Mouse (Mus musculus): ENCODE data around the gene Gm28035. TPM values are rescaled to one million over a fixed set of nuclear protein-coding genes. Genes with fewer than 3 reads are reported as not detected.

Gene Gm28035
- total and polyA plus RNA-seq, 3 experiments: 0.27 to 0.64 (median 0.36) TPM

DNA sequence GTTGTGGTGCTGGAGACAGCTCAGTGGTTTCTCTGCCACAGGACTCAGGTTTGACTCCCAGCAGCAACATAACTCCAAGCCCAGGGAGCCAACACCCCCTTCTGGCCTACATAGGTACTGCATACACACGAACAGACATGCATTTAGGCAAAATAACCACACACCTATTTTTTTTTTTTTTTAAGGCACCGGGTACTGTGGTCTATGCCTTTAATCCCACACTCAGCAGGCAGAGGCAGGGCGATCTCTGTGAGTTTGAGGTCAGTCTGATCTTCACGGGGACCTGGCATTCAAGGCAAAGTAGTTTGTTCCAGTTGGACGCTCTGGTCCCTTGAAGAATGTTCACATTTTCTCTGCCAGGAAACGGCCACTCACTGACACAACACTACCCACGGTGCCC lies 36.9 kb upstream of the Gm28035 start:
- H3K79me2 ChIP-seq (replicated peaks; ENCODE audit: control insufficient read depth, extremely low read depth, insufficient read depth, poor library complexity, severe bottlenecking): no peaks in the 10 kb centered on the region
- no peak overlapping the region for H3K27ac ChIP-seq (ENCODE audit: insufficient read depth, low read depth)
- H3K4me3 ChIP-seq (replicated peaks in 1 of 3; ENCODE audit: low read depth in 2 of 3, low read length in 2 of 3, poor library complexity in 1 of 3): no peak overlapping the region
- TF ChIP-seq TBP (conservative IDR thresholded peaks at IDR 0.05; ENCODE audit: low read depth, low read length) (no peak), SMC3 (IDR thresholded peaks at IDR 0.05; ENCODE audit: low read depth, low read length) (peak; percentile 49), ZNF384 (IDR thresholded peaks at IDR 0.05; ENCODE audit: low read depth, low read length) (peak; percentile 80), MEF2A (IDR thresholded peaks at IDR 0.05; ENCODE audit: borderline replicate concordance, low read depth, low read length) (no peak), JUN (IDR thresholded peaks at IDR 0.05; ENCODE audit: insufficient read depth, low read depth, low read length) (no peak), CHD2 (IDR thresholded peaks at IDR 0.05; ENCODE audit: low read length) (no peak), RAD21 (IDR thresholded peaks at IDR 0.05; ENCODE audit: low read depth, low read length) (peak; percentile 61), SIN3A (IDR thresholded peaks at IDR 0.05; ENCODE audit: low read length) (no peak), CTCF (conservative IDR thresholded peaks at IDR 0.05 in 1 of 2, IDR thresholded peaks at IDR 0.05 in 1 of 2; ENCODE audit: low read depth in 2 of 2, low read length in 2 of 2) (peak; percentile 64 to 68), MAFK (IDR thresholded peaks at IDR 0.05; ENCODE audit: insufficient replicate concordance, low read length) (no peak), NRF1 (IDR thresholded peaks at IDR 0.05; ENCODE audit: low read depth, low read length) (no peak), KAT2A (IDR thresholded peaks at IDR 0.05; ENCODE audit: insufficient replicate concordance, low read length) (no peak)
- peak; percentile 61 for DNase-seq (ENCODE audit: extremely low read depth)
- H3K9ac ChIP-seq (ENCODE audit: insufficient read depth, low read depth): no peak overlapping the region
- H3K4me2 ChIP-seq (ENCODE audit: insufficient read depth, low read depth, poor library complexity, severe bottlenecking): no peak overlapping the region
- H3K36me3 ChIP-seq (replicated peaks in 1 of 2; ENCODE audit: control insufficient read depth in 1 of 2, insufficient read depth in 1 of 2, low read length in 1 of 2): no peaks in the 10 kb centered on the region
- in situ Hi-C loops (cut with MboI; ENCODE audit: low pct_ligation_motif_present, low pct_unique_long_range_greater_than_20kb, low sequenced_read_pairs): no loop called here
- dilution Hi-C loops (cut with MboI; ENCODE audit: extremely low pct_ligation_motif_present, extremely low pct_unique_long_range_greater_than_20kb, low sequenced_read_pairs): no loop called here
- H3K9me3 ChIP-seq (replicated peaks; ENCODE audit: low read length): no peaks in the 10 kb centered on the region
- peaks cover 23% of the 10 kb centered on the region for H3K27me3 ChIP-seq (replicated peaks)
- H3K4me1 ChIP-seq (ENCODE audit: control insufficient read depth in 1 of 2, insufficient read depth in 2 of 2): peaks cover 8 to 16% of the 10 kb centered on the region in 2 experiments

- peak; percentile 12 for DNase-seq (ENCODE audit: extremely low read depth)
- Histone ChIP-seq H3K4me1 (ENCODE audit: control insufficient read depth in 1 of 2, insufficient read depth in 2 of 2) (peaks cover 8 to 16% of the 10 kb centered on the region in 2 experiments), H3K9ac (ENCODE audit: insufficient read depth, low read depth) (peak overlapping the region; percentile 62), H3K27ac (ENCODE audit: insufficient read depth, low read depth) (no peak overlapping the region), H3K4me2 (ENCODE audit: insufficient read depth, low read depth, poor library complexity, severe bottlenecking) (peak overlapping the region; percentile 90), H3K9me3 (replicated peaks; ENCODE audit: low read length) (no peaks in the 10 kb centered on the region), H3K4me3 (replicated peaks in 1 of 3; ENCODE audit: low read depth in 2 of 3, low read length in 2 of 3, poor library complexity in 1 of 3) (peak overlapping the region; percentile 60 to 83 (median 65)), H3K27me3 (replicated peaks) (peaks cover 23% of the 10 kb centered on the region), H3K36me3 (replicated peaks in 1 of 2; ENCODE audit: control insufficient read depth in 1 of 2, insufficient read depth in 1 of 2, low read length in 1 of 2) (no peaks in the 10 kb centered on the region), H3K79me2 (replicated peaks; ENCODE audit: control insufficient read depth, extremely low read depth, insufficient read depth, poor library complexity, severe bottlenecking) (no peaks in the 10 kb centered on the region)
- in situ Hi-C loops (cut with MboI; ENCODE audit: low pct_ligation_motif_present, low pct_unique_long_range_greater_than_20kb, low sequenced_read_pairs): no loop called here
- dilution Hi-C loops (cut with MboI; ENCODE audit: extremely low pct_ligation_motif_present, extremely low pct_unique_long_range_greater_than_20kb, low sequenced_read_pairs): no loop called here
- no peak for TF ChIP-seq CHD2 (IDR thresholded peaks at IDR 0.05; ENCODE audit: low read length)
Measured at GRCm38 (mm10) chr2:30205255-30205628, 35.1 kb upstream of the Gm28035 start.

GRCm38 (mm10) chr2:30205629-30206357 lies 34.6 kb upstream of the Gm28035 start, which contains the start of gene Kyat1:
TSS of gene Kyat1 (minus strand) at chr2:30205847.
- dilution Hi-C loops (cut with MboI; ENCODE audit: extremely low pct_ligation_motif_present, extremely low pct_unique_long_range_greater_than_20kb, low sequenced_read_pairs): no loop called here
- Histone ChIP-seq H3K36me3 (replicated peaks in 1 of 2; ENCODE audit: control insufficient read depth in 1 of 2, insufficient read depth in 1 of 2, low read length in 1 of 2) (no peaks in the 10 kb centered on the region), H3K4me2 (ENCODE audit: insufficient read depth, low read depth, poor library complexity, severe bottlenecking) (peak within 1 kb of the TSS; percentile 90), H3K4me3 (replicated peaks in 1 of 3; ENCODE audit: low read depth in 2 of 3, low read length in 2 of 3, poor library complexity in 1 of 3) (peak within 1 kb of the TSS; percentile 60 to 83 (median 65)), H3K4me1 (ENCODE audit: control insufficient read depth in 1 of 2, insufficient read depth in 2 of 2) (peaks cover 8 to 16% of the 10 kb centered on the region in 2 experiments), H3K9me3 (replicated peaks; ENCODE audit: low read length) (no peaks in the 10 kb centered on the region), H3K27ac (ENCODE audit: insufficient read depth, low read depth) (no peak within 1 kb of the TSS), H3K9ac (ENCODE audit: insufficient read depth, low read depth) (peak within 1 kb of the TSS; percentile 62), H3K27me3 (replicated peaks) (peaks cover 23% of the 10 kb centered on the region), H3K79me2 (replicated peaks; ENCODE audit: control insufficient read depth, extremely low read depth, insufficient read depth, poor library complexity, severe bottlenecking) (no peaks in the 10 kb centered on the region)
- peak; percentile 96 for DNase-seq (ENCODE audit: extremely low read depth)
- in situ Hi-C loops (cut with MboI; ENCODE audit: low pct_ligation_motif_present, low pct_unique_long_range_greater_than_20kb, low sequenced_read_pairs): no loop called here
- TF ChIP-seq ZKSCAN1 (IDR thresholded peaks at IDR 0.05; ENCODE audit: borderline replicate concordance, low read depth, low read length): no peak
- peak; percentile 62; the same call in 1 of the 2 replicates for TF ChIP-seq MAZ (IDR thresholded peaks at IDR 0.05; ENCODE audit: low read depth, low read length)
- peak; percentile 71; the same call in 1 of the 2 replicates for TF ChIP-seq UBTF (IDR thresholded peaks at IDR 0.05; ENCODE audit: low read depth, low read length)
- TF ChIP-seq KAT2A (IDR thresholded peaks at IDR 0.05; ENCODE audit: insufficient replicate concordance, low read length): peak; percentile 67; the same call in 1 of the 2 replicates
- peak; percentile 85 for TF ChIP-seq TCF12 (IDR thresholded peaks at IDR 0.05; ENCODE audit: low read depth, low read length)
- peak; percentile 99 for TF ChIP-seq SIN3A (IDR thresholded peaks at IDR 0.05; ENCODE audit: low read length)
- TF ChIP-seq ELF1 (IDR thresholded peaks at IDR 0.05; ENCODE audit: low read depth, low read length): peak; percentile 89
- peak; percentile 42; the same call in 1 of the 2 replicates for TF ChIP-seq JUN (IDR thresholded peaks at IDR 0.05; ENCODE audit: insufficient read depth, low read depth, low read length)
- peak; percentile 89 for TF ChIP-seq MAX (IDR thresholded peaks at IDR 0.05; ENCODE audit: low read length)
- no peak for TF ChIP-seq PAX5 (IDR thresholded peaks at IDR 0.05; ENCODE audit: low read length)
- no peak for TF ChIP-seq USF1 (IDR thresholded peaks at IDR 0.05; ENCODE audit: low read depth, low read length)
- TF ChIP-seq NRF1 (IDR thresholded peaks at IDR 0.05; ENCODE audit: low read depth, low read length): peak; percentile 37; the same call in 1 of the 2 replicates
- TF ChIP-seq CHD1 (IDR thresholded peaks at IDR 0.05; ENCODE audit: low read depth, low read length): no peak
- peak; percentile 87 for TF ChIP-seq POLR2A (IDR thresholded peaks at IDR 0.05; ENCODE audit: low read depth, low read length)
- TF ChIP-seq ZMIZ1 (IDR thresholded peaks at IDR 0.05; ENCODE audit: low read depth, low read length): peak; percentile 86
- TF ChIP-seq NELFE (IDR thresholded peaks at IDR 0.05; ENCODE audit: low read depth, low read length): peak; percentile 85
